Mouse (Mus musculus): ENCODE data around the gene Tarsl2.

Gene Tarsl2

GRCm38 (mm10) chr7:65644643-65645351, at the start of gene Tarsl2:
Gene Tarsl2 (plus strand): TSS chr7:65644898.
- peak; percentile 98 for DNase-seq (ENCODE audit: low read depth, low spot score)

- peak; percentile 53 for DNase-seq (ENCODE audit: low read depth, low spot score)
These were observed 38.6 kb upstream of the Tarsl2 start for GRCm38 (mm10) chr7:65606124-65606523.

- DNase-seq (ENCODE audit: low read depth, low spot score) = peak; percentile 79
These were observed 37.7 kb upstream of the Tarsl2 start for GRCm38 (mm10) chr7:65607003-65607402.

- DNase-seq (ENCODE audit: low read depth, low spot score) = peak; percentile 98
These were observed 34.5 kb upstream of the Tarsl2 start for GRCm38 (mm10) chr7:65610171-65610570.

- DNase-seq (ENCODE audit: low read depth, low spot score) = no peak
These were observed 34.0 kb upstream of the Tarsl2 start for GRCm38 (mm10) chr7:65610673-65611072.

GRCm38 (mm10) chr7:65611298-65611697, 33.4 kb upstream of the Tarsl2 start:
- DNase-seq (ENCODE audit: low read depth, low spot score) = no peak

GRCm38 (mm10) chr7:65613723-65614122, 31.0 kb upstream of the Tarsl2 start:
- no peak for DNase-seq (ENCODE audit: low read depth, low spot score)

GRCm38 (mm10) chr7:65618751-65619150, 25.9 kb upstream of the Tarsl2 start:
- DNase-seq (ENCODE audit: low read depth, low spot score) = no peak

GRCm38 (mm10) chr7:65620746-65621145, 24.0 kb upstream of the Tarsl2 start:
- no peak for DNase-seq (ENCODE audit: low read depth, low spot score)

- no peak for DNase-seq (ENCODE audit: low read depth, low spot score)
These were observed 21.4 kb upstream of the Tarsl2 start for GRCm38 (mm10) chr7:65623330-65623729.

- peak; percentile 43 for DNase-seq (ENCODE audit: low read depth, low spot score)
These were observed 19.2 kb upstream of the Tarsl2 start for GRCm38 (mm10) chr7:65625528-65625927.

GRCm38 (mm10) chr7:65629846-65630245, 14.9 kb upstream of the Tarsl2 start:
- no peak for DNase-seq (ENCODE audit: low read depth, low spot score)

- DNase-seq (ENCODE audit: low read depth, low spot score) = no peak
These were observed 14.0 kb upstream of the Tarsl2 start for GRCm38 (mm10) chr7:65630661-65631060.

- no peak for DNase-seq (ENCODE audit: low read depth, low spot score)
These were observed 8.9 kb upstream of the Tarsl2 start for GRCm38 (mm10) chr7:65635831-65636230.

- DNase-seq (ENCODE audit: low read depth, low spot score) = no peak
These were observed 8.3 kb upstream of the Tarsl2 start for GRCm38 (mm10) chr7:65636356-65636880.

GRCm38 (mm10) chr7:65638170-65638770, 6.4 kb upstream of the Tarsl2 start:
- peak; percentile 45 for DNase-seq (ENCODE audit: low read depth, low spot score)

GRCm38 (mm10) chr7:65639821-65640382, 4.8 kb upstream of the Tarsl2 start:
- peak; percentile 79 for DNase-seq (ENCODE audit: low read depth, low spot score)

GRCm38 (mm10) chr7:65640672-65641071, 4.0 kb upstream of the Tarsl2 start:
- DNase-seq (ENCODE audit: low read depth, low spot score) = no peak

GRCm38 (mm10) chr7:65642371-65643304, 2.1 kb upstream of the Tarsl2 start:
- DNase-seq (ENCODE audit: low read depth, low spot score) = peak; percentile 61

- no peak for DNase-seq (ENCODE audit: low read depth, low spot score)
These were observed 757 bp upstream of the Tarsl2 start for GRCm38 (mm10) chr7:65643861-65644421.

GRCm38 (mm10) chr7:65645996-65646395, 1.3 kb downstream of the Tarsl2 start:
- DNase-seq (ENCODE audit: low read depth, low spot score) = no peak

Data from brain, adult 2 months (tissue).